Mouse (Mus musculus): ENCODE measurements around the gene Ifit3. TPM values are rescaled to one million over a fixed set of nuclear protein-coding genes. Genes with fewer than 3 reads are reported as not detected.
"Not testable (repeated sequence)": the region's sequence is repeated elsewhere in the genome, so short reads cannot be mapped to it uniquely, and the experiment has no call there.

Ifit3 gene
- polyA plus RNA-seq, 1 experiment from 2014 or later = 1.2 TPM

GRCm38 (mm10) chr19:34588959-34589358 lies 5.6 kb downstream of the Ifit3 start:
- no peak for ATAC-seq (ENCODE audit: insufficient number of reproducible peaks, insufficient read depth, low FRiP score, low read depth)
- Histone ChIP-seq H3K36me3 (ENCODE audit: control insufficient read depth, insufficient read depth, low read length) (no peaks in the 10 kb centered on the region), H3K4me3 (ENCODE audit: control insufficient read depth in 1 of 2, insufficient read depth in 1 of 2, low read depth in 1 of 2, low read length in 2 of 2) (no peak overlapping the region), H3K9me3 (ENCODE audit: control insufficient read depth, low read length) (no peaks in the 10 kb centered on the region), H3K27me3 (ENCODE audit: control insufficient read depth, insufficient read depth, low read length) (no peaks in the 10 kb centered on the region), H3K9ac (ENCODE audit: low read length) (no peak overlapping the region), H3K4me2 (ENCODE audit: low read length) (no peak overlapping the region), H3K27ac (replicated peaks in 1 of 2; ENCODE audit: control insufficient read depth in 1 of 2, insufficient read depth in 1 of 2, low read depth in 2 of 2, low read length in 2 of 2) (no peak overlapping the region), H3K4me1 (ENCODE audit: control insufficient read depth in 2 of 2, insufficient read depth in 2 of 2, low read length in 2 of 2) (peaks cover 0 to 3% of the 10 kb centered on the region in 2 experiments; a peak in 2 of 4 replicates)

DNA sequence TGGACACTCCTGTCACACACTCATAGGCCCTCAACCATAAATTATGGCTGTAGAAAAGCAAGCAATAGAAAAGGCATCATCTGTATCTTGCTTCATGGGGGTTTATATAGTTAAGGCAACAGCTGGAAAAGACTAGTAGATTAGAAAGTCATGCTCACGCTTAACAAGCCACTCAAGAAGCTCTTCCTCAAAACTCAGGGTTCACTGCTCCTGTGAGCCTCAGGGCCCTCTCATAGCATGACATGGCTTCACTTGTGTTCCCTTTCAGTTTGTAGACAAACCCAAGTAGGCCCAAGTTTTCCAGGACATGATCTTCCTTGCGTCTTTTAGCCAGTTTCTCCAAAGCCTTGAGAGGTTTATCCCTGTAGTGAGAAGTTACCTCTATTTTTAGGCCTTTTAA lies 10.1 kb downstream of the Ifit3 start:
- Histone ChIP-seq H3K27me3 (ENCODE audit: control insufficient read depth, insufficient read depth, low read length) (no peaks in the 10 kb centered on the region), H3K4me1 (ENCODE audit: control insufficient read depth in 2 of 2, insufficient read depth in 2 of 2, low read length in 2 of 2) (peaks cover 4 to 10% of the 10 kb centered on the region in 2 experiments; a peak in 2 of 4 replicates), H3K9ac (ENCODE audit: low read length) (no peak overlapping the region), H3K36me3 (ENCODE audit: control insufficient read depth, insufficient read depth, low read length) (no peaks in the 10 kb centered on the region), H3K27ac (replicated peaks in 1 of 2; ENCODE audit: control insufficient read depth in 1 of 2, insufficient read depth in 1 of 2, low read depth in 2 of 2, low read length in 2 of 2) (no peak overlapping the region), H3K4me3 (ENCODE audit: control insufficient read depth in 1 of 2, insufficient read depth in 1 of 2, low read depth in 1 of 2, low read length in 2 of 2) (no peak overlapping the region), H3K4me2 (ENCODE audit: low read length) (no peak overlapping the region), H3K9me3 (ENCODE audit: control insufficient read depth, low read length) (no peaks in the 10 kb centered on the region)
- ATAC-seq (ENCODE audit: insufficient number of reproducible peaks, insufficient read depth, low FRiP score, low read depth) = no peak
- WGBS = 88% methylated on average over 2 of the region's 2 CpGs

DNA sequence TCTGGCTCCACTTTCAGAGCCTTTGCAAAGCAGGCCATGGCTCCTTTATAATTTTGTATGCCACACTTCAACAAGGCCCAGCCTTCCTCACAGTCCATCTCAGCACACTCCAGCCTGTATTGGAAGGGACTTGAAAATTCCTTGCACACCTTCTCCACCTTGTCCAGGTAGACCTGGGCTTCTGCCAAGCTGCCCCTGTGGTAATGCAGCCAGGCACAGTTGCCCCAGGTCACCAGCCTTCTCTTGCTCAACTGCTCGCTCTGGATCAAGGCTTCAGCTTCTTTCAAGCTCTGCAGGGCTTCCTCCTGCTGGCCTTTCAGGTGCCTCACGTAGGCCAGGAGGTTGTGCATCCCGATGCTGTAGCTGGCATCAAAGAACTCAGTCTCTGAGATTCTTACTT lies 11.2 kb downstream of the Ifit3 start:
- H3K4me2 ChIP-seq (ENCODE audit: low read length); H3K9ac ChIP-seq (ENCODE audit: low read length); H3K27ac ChIP-seq (replicated peaks in 1 of 2; ENCODE audit: control insufficient read depth in 1 of 2, insufficient read depth in 1 of 2, low read depth in 2 of 2, low read length in 2 of 2); ATAC-seq (ENCODE audit: insufficient number of reproducible peaks, insufficient read depth, low FRiP score, low read depth); H3K27me3 ChIP-seq (ENCODE audit: control insufficient read depth, insufficient read depth, low read length); H3K9me3 ChIP-seq (ENCODE audit: control insufficient read depth, low read length); H3K36me3 ChIP-seq (ENCODE audit: control insufficient read depth, insufficient read depth, low read length); H3K4me3 ChIP-seq (ENCODE audit: control insufficient read depth in 1 of 2, insufficient read depth in 1 of 2, low read depth in 1 of 2, low read length in 2 of 2): not testable (repeated sequence)
- 80% methylated on average over 3 of the region's 3 CpGs for WGBS
- peaks cover 5 to 12% of the 10 kb centered on the region in 2 experiments; a peak in 2 of 4 replicates for H3K4me1 ChIP-seq (ENCODE audit: control insufficient read depth in 2 of 2, insufficient read depth in 2 of 2, low read length in 2 of 2)

GRCm38 (mm10) chr19:34596811-34597210 lies 13.5 kb downstream of the Ifit3 start:
- Histone ChIP-seq H3K4me3 (ENCODE audit: control insufficient read depth in 1 of 2, insufficient read depth in 1 of 2, low read depth in 1 of 2, low read length in 2 of 2) (no peak overlapping the region), H3K4me2 (ENCODE audit: low read length) (no peak overlapping the region), H3K27me3 (ENCODE audit: control insufficient read depth, insufficient read depth, low read length) (no peaks in the 10 kb centered on the region), H3K9ac (ENCODE audit: low read length) (no peak overlapping the region), H3K9me3 (ENCODE audit: control insufficient read depth, low read length) (no peaks in the 10 kb centered on the region), H3K27ac (replicated peaks in 1 of 2; ENCODE audit: control insufficient read depth in 1 of 2, insufficient read depth in 1 of 2, low read depth in 2 of 2, low read length in 2 of 2) (no peak overlapping the region), H3K36me3 (ENCODE audit: control insufficient read depth, insufficient read depth, low read length) (no peaks in the 10 kb centered on the region), H3K4me1 (ENCODE audit: control insufficient read depth in 2 of 2, insufficient read depth in 2 of 2, low read length in 2 of 2) (peaks cover 5 to 12% of the 10 kb centered on the region in 2 experiments; a peak in 2 of 4 replicates)
- no peak for ATAC-seq (ENCODE audit: insufficient number of reproducible peaks, insufficient read depth, low FRiP score, low read depth)

DNA sequence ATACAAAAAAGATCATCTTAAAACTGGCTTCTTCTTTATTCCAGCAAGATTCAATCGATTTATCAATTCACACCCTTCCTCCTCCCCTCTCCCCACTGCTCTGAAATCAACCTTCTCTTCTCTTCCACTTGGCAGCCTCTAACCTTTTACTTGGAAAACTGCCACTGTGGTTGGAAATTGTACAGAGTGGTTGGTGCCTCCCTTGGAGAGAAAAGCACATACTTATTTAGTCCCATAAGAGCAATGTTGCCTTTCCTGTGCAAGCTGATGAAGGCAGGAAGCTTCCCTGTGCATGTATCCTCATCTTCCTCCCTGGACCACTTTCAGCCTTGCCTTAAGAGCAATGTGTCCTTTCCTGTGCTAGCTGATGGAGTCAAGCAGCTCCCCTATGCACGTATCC lies 15.0 kb downstream of the Ifit3 start:
- Histone ChIP-seq H3K27ac (replicated peaks in 1 of 2; ENCODE audit: control insufficient read depth in 1 of 2, insufficient read depth in 1 of 2, low read depth in 2 of 2, low read length in 2 of 2) (no peak overlapping the region), H3K4me3 (ENCODE audit: control insufficient read depth in 1 of 2, insufficient read depth in 1 of 2, low read depth in 1 of 2, low read length in 2 of 2) (no peak overlapping the region), H3K9ac (ENCODE audit: low read length) (no peak overlapping the region), H3K4me2 (ENCODE audit: low read length) (no peak overlapping the region), H3K4me1 (ENCODE audit: control insufficient read depth in 2 of 2, insufficient read depth in 2 of 2, low read length in 2 of 2) (peaks cover 5 to 12% of the 10 kb centered on the region in 2 experiments; a peak in 2 of 4 replicates), H3K36me3 (ENCODE audit: control insufficient read depth, insufficient read depth, low read length) (no peaks in the 10 kb centered on the region), H3K9me3 (ENCODE audit: control insufficient read depth, low read length) (no peaks in the 10 kb centered on the region), H3K27me3 (ENCODE audit: control insufficient read depth, insufficient read depth, low read length) (no peaks in the 10 kb centered on the region)
- peak; percentile 19; the same call in 1 of the 2 replicates for ATAC-seq (ENCODE audit: insufficient number of reproducible peaks, insufficient read depth, low FRiP score, low read depth)
- 64% methylated on average over 2 of the region's 2 CpGs for WGBS

GRCm38 (mm10) chr19:34599250-34599649 lies 15.9 kb downstream of the Ifit3 start:
- not testable (repeated sequence) for H3K9me3 ChIP-seq (ENCODE audit: control insufficient read depth, low read length); H3K27me3 ChIP-seq (ENCODE audit: control insufficient read depth, insufficient read depth, low read length); H3K36me3 ChIP-seq (ENCODE audit: control insufficient read depth, insufficient read depth, low read length); H3K4me2 ChIP-seq (ENCODE audit: low read length); ATAC-seq (ENCODE audit: insufficient number of reproducible peaks, insufficient read depth, low FRiP score, low read depth); H3K27ac ChIP-seq (replicated peaks in 1 of 2; ENCODE audit: control insufficient read depth in 1 of 2, insufficient read depth in 1 of 2, low read depth in 2 of 2, low read length in 2 of 2); H3K4me3 ChIP-seq (ENCODE audit: control insufficient read depth in 1 of 2, insufficient read depth in 1 of 2, low read depth in 1 of 2, low read length in 2 of 2); H3K9ac ChIP-seq (ENCODE audit: low read length)
- H3K4me1 ChIP-seq (ENCODE audit: control insufficient read depth in 2 of 2, insufficient read depth in 2 of 2, low read length in 2 of 2) = peaks cover 5 to 12% of the 10 kb centered on the region in 2 experiments; a peak in 2 of 4 replicates

- H3K4me3 ChIP-seq (ENCODE audit: control insufficient read depth in 1 of 2, insufficient read depth in 1 of 2, low read depth in 1 of 2, low read length in 2 of 2); H3K36me3 ChIP-seq (ENCODE audit: control insufficient read depth, insufficient read depth, low read length); ATAC-seq (ENCODE audit: insufficient number of reproducible peaks, insufficient read depth, low FRiP score, low read depth); H3K27ac ChIP-seq (replicated peaks in 1 of 2; ENCODE audit: control insufficient read depth in 1 of 2, insufficient read depth in 1 of 2, low read depth in 2 of 2, low read length in 2 of 2); H3K9ac ChIP-seq (ENCODE audit: low read length); H3K27me3 ChIP-seq (ENCODE audit: control insufficient read depth, insufficient read depth, low read length); H3K4me2 ChIP-seq (ENCODE audit: low read length); H3K9me3 ChIP-seq (ENCODE audit: control insufficient read depth, low read length): not testable (repeated sequence)
- 50% methylated on average over 1 of the region's 1 CpGs for WGBS
- peaks cover 5 to 11% of the 10 kb centered on the region in 2 experiments; a peak in 2 of 4 replicates for H3K4me1 ChIP-seq (ENCODE audit: control insufficient read depth in 2 of 2, insufficient read depth in 2 of 2, low read length in 2 of 2)
These were observed 18.6 kb downstream of the Ifit3 start, which contains the start of gene Ifit1bl1 for GRCm38 (mm10) chr19:34601888-34602287. Gene Ifit1bl1, minus strand, starts transcription at chr19:34601956.

DNA sequence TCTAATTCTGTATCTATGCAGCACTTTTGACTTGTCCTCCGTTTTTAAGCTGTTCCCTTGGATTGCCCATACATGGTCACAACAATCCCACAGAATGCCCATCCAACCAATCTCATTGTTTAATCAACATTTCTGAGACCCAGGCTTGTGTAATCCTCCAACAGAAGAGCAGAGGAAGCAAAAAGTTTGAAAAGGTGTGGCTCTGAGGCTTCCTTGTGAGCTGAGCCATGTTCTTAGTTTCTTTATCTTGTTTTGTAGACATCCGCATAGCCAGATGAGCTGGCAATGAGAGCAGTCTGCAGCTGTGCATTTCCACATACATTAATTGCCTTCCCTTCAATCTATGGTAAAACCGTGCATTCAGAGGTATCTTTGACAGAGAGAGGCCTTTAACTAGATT lies 22.1 kb downstream of the Ifit3 start:
- Histone ChIP-seq H3K4me1 (ENCODE audit: control insufficient read depth in 2 of 2, insufficient read depth in 2 of 2, low read length in 2 of 2) (no peaks in the 10 kb centered on the region), H3K36me3 (ENCODE audit: control insufficient read depth, insufficient read depth, low read length) (no peaks in the 10 kb centered on the region), H3K9me3 (ENCODE audit: control insufficient read depth, low read length) (no peaks in the 10 kb centered on the region), H3K27me3 (ENCODE audit: control insufficient read depth, insufficient read depth, low read length) (no peaks in the 10 kb centered on the region), H3K9ac (ENCODE audit: low read length) (no peak overlapping the region), H3K27ac (replicated peaks in 1 of 2; ENCODE audit: control insufficient read depth in 1 of 2, insufficient read depth in 1 of 2, low read depth in 2 of 2, low read length in 2 of 2) (no peak overlapping the region), H3K4me3 (ENCODE audit: control insufficient read depth in 1 of 2, insufficient read depth in 1 of 2, low read depth in 1 of 2, low read length in 2 of 2) (no peak overlapping the region), H3K4me2 (ENCODE audit: low read length) (no peak overlapping the region)
- no peak for ATAC-seq (ENCODE audit: insufficient number of reproducible peaks, insufficient read depth, low FRiP score, low read depth)
- WGBS = 84% methylated on average over 3 of the region's 3 CpGs

All from heart, embryonic 14.5 days (tissue).